Mouse (Mus musculus): ENCODE data around the gene Adipoq. TPM values are rescaled to one million over a fixed set of nuclear protein-coding genes. Genes with fewer than 3 reads are reported as not detected.

Adipoq gene
- polyA plus RNA-seq, 1 experiment from 2014 or later, result not detected

DNA sequence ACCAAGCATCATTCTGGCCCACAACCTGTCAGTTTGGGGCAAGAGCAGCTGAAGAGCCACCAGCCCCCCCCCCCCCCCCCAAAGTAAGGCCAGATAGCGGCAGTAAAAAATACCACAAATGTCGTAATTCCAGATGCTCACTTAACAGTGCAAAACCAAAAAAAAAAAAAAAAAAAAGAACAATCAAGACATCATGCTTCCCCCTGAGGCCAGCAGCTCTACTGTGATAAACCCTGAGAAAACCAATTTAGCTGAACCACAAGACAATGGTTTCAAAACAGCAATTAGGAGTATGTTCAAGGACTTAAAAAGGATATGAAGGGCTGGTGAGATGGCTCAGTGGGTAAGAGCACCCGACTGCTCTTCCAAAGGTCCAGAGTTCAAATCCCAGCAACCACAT is 15.8 kb downstream of the Adipoq start:
- no peak overlapping the region for H3K27ac ChIP-seq (ENCODE audit: low read depth)
- no peak for DNase-seq (ENCODE audit: low spot score)
- H3K9ac ChIP-seq (ENCODE audit: low read length), result no peak overlapping the region
- H3K36me3 ChIP-seq (ENCODE audit: control insufficient read depth, insufficient read depth, low read length), result no peaks in the 10 kb centered on the region
- H3K4me1 ChIP-seq (replicated peaks; ENCODE audit: control insufficient read depth, insufficient read depth, low read length), result no peaks in the 10 kb centered on the region
- WGBS, result 71% methylated on average over 3 of the region's 3 CpGs
- no peaks in the 10 kb centered on the region for H3K9me3 ChIP-seq (ENCODE audit: control insufficient read depth, low read length)
- no peak overlapping the region for H3K4me2 ChIP-seq (ENCODE audit: low read length)
- H3K27me3 ChIP-seq (replicated peaks; ENCODE audit: control insufficient read depth, insufficient read depth, low read length), result no peaks in the 10 kb centered on the region
- no peak overlapping the region for H3K4me3 ChIP-seq (ENCODE audit: low read depth, low read length)
- ATAC-seq (replicated peaks; ENCODE audit: low FRiP score, low TSS enrichment, low read depth), result no peak

DNA sequence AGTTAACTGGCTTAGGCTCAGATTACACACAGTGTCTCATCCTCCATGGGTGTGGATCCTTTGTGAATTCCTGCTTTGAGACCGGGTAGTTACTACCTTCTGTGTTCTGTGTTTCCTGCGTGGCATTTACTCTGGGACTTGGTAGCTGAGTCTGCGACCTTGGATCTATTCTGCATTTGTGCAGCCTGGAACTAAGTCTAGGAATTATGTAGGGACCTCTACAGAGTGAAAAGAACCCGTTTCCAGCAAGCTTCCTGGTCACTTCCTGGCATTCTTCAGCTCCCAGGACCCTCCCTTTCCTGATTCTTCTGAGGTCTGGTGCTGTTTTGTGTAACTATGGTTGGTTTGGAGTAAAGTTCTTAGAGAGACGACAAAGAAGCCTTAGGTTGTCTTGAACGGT is 18.1 kb downstream of the Adipoq start:
- Histone ChIP-seq H3K27ac (ENCODE audit: low read depth) (no peak overlapping the region), H3K9ac (ENCODE audit: low read length) (no peak overlapping the region), H3K9me3 (ENCODE audit: control insufficient read depth, low read length) (no peaks in the 10 kb centered on the region), H3K4me3 (ENCODE audit: low read depth, low read length) (no peak overlapping the region), H3K4me1 (replicated peaks; ENCODE audit: control insufficient read depth, insufficient read depth, low read length) (no peaks in the 10 kb centered on the region), H3K27me3 (replicated peaks; ENCODE audit: control insufficient read depth, insufficient read depth, low read length) (no peaks in the 10 kb centered on the region), H3K36me3 (ENCODE audit: control insufficient read depth, insufficient read depth, low read length) (no peaks in the 10 kb centered on the region), H3K4me2 (ENCODE audit: low read length) (no peak overlapping the region)
- 61% methylated on average over 6 of the region's 6 CpGs for WGBS
- DNase-seq (ENCODE audit: low spot score), result no peak
- ATAC-seq (replicated peaks; ENCODE audit: low FRiP score, low TSS enrichment, low read depth), result no peak

DNA sequence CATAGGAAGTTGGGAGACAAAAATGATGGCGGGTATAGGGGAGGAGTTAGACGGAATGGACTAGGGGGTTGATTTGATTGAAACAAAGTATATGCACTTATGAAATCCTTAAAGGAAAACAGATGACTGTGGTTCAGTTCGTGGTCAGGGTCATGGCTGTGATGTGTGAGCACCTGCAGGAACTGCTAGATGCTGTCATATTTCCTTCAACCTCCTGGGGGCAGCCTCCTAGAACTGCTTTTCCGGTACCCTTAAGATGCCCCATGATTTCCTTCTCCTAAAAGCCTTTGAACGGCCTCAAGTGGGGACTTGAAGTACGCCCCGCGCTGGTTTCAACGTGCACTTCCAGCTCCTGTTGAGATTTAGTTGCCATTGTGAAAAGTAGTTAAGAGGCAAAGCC is 19.1 kb downstream of the Adipoq start:
- Histone ChIP-seq H3K9ac (ENCODE audit: low read length) (no peak overlapping the region), H3K4me2 (ENCODE audit: low read length) (no peak overlapping the region), H3K4me3 (ENCODE audit: low read depth, low read length) (no peak overlapping the region), H3K9me3 (ENCODE audit: control insufficient read depth, low read length) (no peaks in the 10 kb centered on the region), H3K27me3 (replicated peaks; ENCODE audit: control insufficient read depth, insufficient read depth, low read length) (no peaks in the 10 kb centered on the region), H3K36me3 (ENCODE audit: control insufficient read depth, insufficient read depth, low read length) (no peaks in the 10 kb centered on the region), H3K4me1 (replicated peaks; ENCODE audit: control insufficient read depth, insufficient read depth, low read length) (no peaks in the 10 kb centered on the region), H3K27ac (ENCODE audit: low read depth) (no peak overlapping the region)
- DNase-seq (ENCODE audit: low spot score), result no peak
- 75% methylated on average over 9 of the region's 9 CpGs for WGBS
- ATAC-seq (replicated peaks; ENCODE audit: low FRiP score, low TSS enrichment, low read depth), result no peak

DNA sequence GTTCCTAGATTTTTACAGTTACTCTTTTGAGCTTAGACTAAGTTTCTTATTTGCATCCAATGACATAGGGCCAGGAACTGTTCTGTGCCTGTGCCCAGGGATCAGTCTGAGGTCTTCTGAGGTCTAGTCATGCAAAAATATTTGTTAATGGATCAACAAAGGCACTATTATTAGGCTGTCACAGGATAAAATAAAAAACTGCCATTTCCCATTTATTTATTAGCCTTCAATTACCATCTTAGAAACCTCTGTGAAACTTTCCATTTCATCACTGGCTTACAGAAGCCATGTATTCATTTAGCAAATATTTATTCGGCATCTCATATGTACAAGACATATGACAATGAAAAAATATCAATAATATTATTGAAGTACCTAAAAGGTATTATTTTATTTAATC is 20.3 kb downstream of the Adipoq start:
- Histone ChIP-seq H3K36me3 (ENCODE audit: control insufficient read depth, insufficient read depth, low read length) (no peaks in the 10 kb centered on the region), H3K4me2 (ENCODE audit: low read length) (no peak overlapping the region), H3K4me3 (ENCODE audit: low read depth, low read length) (no peak overlapping the region), H3K9ac (ENCODE audit: low read length) (no peak overlapping the region), H3K27me3 (replicated peaks; ENCODE audit: control insufficient read depth, insufficient read depth, low read length) (no peaks in the 10 kb centered on the region), H3K27ac (ENCODE audit: low read depth) (no peak overlapping the region), H3K9me3 (ENCODE audit: control insufficient read depth, low read length) (no peaks in the 10 kb centered on the region), H3K4me1 (replicated peaks; ENCODE audit: control insufficient read depth, insufficient read depth, low read length) (no peaks in the 10 kb centered on the region)
- ATAC-seq (replicated peaks; ENCODE audit: low FRiP score, low TSS enrichment, low read depth) (no peak), DNase-seq (ENCODE audit: low spot score) (no peak)
- 93% methylated on average over 1 of the region's 1 CpGs for WGBS

DNA sequence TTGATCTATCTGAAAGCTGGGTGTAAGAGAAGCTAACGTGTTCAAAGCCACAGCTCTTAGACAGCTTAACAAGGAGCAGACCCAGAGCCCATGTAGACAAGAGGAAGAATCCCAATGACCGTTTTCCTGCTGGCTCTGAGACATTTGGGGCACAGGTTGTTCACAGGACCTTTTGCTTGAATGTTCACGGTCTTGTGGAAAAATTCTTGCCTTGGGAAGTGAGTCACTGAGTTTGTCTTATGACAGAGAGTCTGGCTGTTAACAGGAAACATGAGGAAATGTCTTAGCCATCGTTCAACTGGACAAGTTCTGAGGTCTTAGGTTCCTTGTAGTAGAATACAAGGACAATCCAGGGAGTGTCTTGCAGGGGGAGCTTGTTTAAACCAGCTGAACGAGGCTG is 20.7 kb downstream of the Adipoq start:
- H3K27me3 ChIP-seq (replicated peaks; ENCODE audit: control insufficient read depth, insufficient read depth, low read length), result no peaks in the 10 kb centered on the region
- H3K4me1 ChIP-seq (replicated peaks; ENCODE audit: control insufficient read depth, insufficient read depth, low read length), result no peaks in the 10 kb centered on the region
- H3K27ac ChIP-seq (ENCODE audit: low read depth), result no peak overlapping the region
- H3K9me3 ChIP-seq (ENCODE audit: control insufficient read depth, low read length), result no peaks in the 10 kb centered on the region
- no peak for DNase-seq (ENCODE audit: low spot score)
- H3K4me3 ChIP-seq (ENCODE audit: low read depth, low read length), result no peak overlapping the region
- H3K9ac ChIP-seq (ENCODE audit: low read length), result no peak overlapping the region
- ATAC-seq (replicated peaks; ENCODE audit: low FRiP score, low TSS enrichment, low read depth), result no peak
- H3K4me2 ChIP-seq (ENCODE audit: low read length), result no peak overlapping the region
- 54% methylated on average over 5 of the region's 5 CpGs for WGBS
- no peaks in the 10 kb centered on the region for H3K36me3 ChIP-seq (ENCODE audit: control insufficient read depth, insufficient read depth, low read length)

DNA sequence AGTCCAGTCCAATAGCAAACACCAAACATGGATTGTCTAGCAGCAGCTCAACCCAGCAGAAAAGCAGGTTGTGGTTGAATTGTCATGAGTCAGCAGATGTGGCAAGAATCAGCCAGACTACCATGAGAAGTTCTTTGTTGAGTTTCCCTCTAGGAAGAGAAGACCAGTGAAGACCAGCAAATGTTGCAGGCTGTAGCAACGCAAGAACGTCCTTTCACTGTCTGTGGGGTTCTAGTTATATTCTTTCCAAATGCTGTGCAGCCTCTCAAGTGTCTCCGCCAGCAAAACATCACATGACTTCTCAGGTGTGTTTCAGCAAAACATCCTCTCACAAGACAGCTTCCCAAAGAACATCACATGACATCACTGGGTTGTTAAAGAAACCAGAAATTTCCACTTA is 24.5 kb downstream of the Adipoq start:
- no peaks in the 10 kb centered on the region for H3K4me1 ChIP-seq (replicated peaks; ENCODE audit: control insufficient read depth, insufficient read depth, low read length)
- no peak overlapping the region for H3K9ac ChIP-seq (ENCODE audit: low read length)
- H3K36me3 ChIP-seq (ENCODE audit: control insufficient read depth, insufficient read depth, low read length), result no peaks in the 10 kb centered on the region
- ATAC-seq (replicated peaks; ENCODE audit: low FRiP score, low TSS enrichment, low read depth) (no peak), DNase-seq (ENCODE audit: low spot score) (no peak)
- WGBS, result 88% methylated on average over 3 of the region's 3 CpGs
- no peaks in the 10 kb centered on the region for H3K9me3 ChIP-seq (ENCODE audit: control insufficient read depth, low read length)
- H3K27ac ChIP-seq (ENCODE audit: low read depth), result no peak overlapping the region
- no peaks in the 10 kb centered on the region for H3K27me3 ChIP-seq (replicated peaks; ENCODE audit: control insufficient read depth, insufficient read depth, low read length)
- H3K4me2 ChIP-seq (ENCODE audit: low read length), result no peak overlapping the region
- H3K4me3 ChIP-seq (ENCODE audit: low read depth, low read length), result no peak overlapping the region

DNA sequence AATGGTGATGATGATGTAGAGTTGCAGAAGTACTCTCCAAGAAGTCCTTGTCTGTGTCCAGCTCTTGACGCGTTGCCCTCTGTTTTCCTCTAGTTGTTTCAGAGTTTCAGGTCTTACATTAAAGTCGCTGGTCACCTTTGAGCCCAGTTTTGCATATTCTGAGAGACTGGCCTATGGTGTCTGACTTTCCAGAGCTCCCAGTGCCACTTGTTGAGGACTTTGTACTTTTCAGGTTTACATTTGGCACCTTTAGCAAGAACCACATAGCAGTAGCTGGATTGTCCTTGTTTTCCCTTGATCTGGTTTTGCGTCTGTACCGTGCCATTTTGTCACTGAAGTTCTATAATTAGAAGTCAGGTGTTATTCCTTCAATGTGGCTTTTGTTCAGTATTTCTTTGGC is 27.6 kb downstream of the Adipoq start:
- ATAC-seq (replicated peaks; ENCODE audit: low FRiP score, low TSS enrichment, low read depth), result no peak
- WGBS, result 88% methylated on average over 5 of the region's 5 CpGs
- H3K4me3 ChIP-seq (ENCODE audit: low read depth, low read length), result no peak overlapping the region

DNA sequence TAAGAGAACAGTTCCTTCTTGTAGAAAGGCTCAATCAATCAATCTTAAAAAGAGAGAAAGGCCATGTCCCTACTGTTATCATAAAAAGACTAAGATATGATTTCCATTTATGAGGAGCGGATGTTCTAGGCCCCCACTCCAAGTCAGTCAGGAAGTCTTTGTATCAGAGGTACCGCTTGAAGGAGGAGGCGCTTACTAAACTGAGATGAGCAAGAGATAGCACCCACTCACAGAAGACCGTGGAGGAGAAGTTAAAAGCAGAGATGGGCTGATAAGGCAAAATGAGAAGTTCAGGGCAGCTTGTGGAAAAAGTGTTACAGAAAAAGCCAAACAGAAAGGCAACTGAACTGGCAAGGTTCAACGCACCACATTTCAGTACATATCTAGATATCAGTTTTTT is 28.5 kb downstream of the Adipoq start:
- Histone ChIP-seq H3K36me3 (ENCODE audit: control insufficient read depth, insufficient read depth, low read length) (no peaks in the 10 kb centered on the region), H3K27me3 (replicated peaks; ENCODE audit: control insufficient read depth, insufficient read depth, low read length) (no peaks in the 10 kb centered on the region), H3K9ac (ENCODE audit: low read length) (no peak overlapping the region), H3K4me3 (ENCODE audit: low read depth, low read length) (no peak overlapping the region), H3K4me1 (replicated peaks; ENCODE audit: control insufficient read depth, insufficient read depth, low read length) (no peaks in the 10 kb centered on the region), H3K4me2 (ENCODE audit: low read length) (no peak overlapping the region), H3K9me3 (ENCODE audit: control insufficient read depth, low read length) (no peaks in the 10 kb centered on the region), H3K27ac (ENCODE audit: low read depth) (no peak overlapping the region)
- DNase-seq (ENCODE audit: low spot score), result no peak
- WGBS, result 87% methylated on average over 5 of the region's 5 CpGs
- no peak for ATAC-seq (replicated peaks; ENCODE audit: low FRiP score, low TSS enrichment, low read depth)

More for the DNA sequence above, 27.6 kb downstream of the Adipoq start:
- H3K9me3 ChIP-seq (ENCODE audit: control insufficient read depth, low read length), result no peaks in the 10 kb centered on the region
- no peaks in the 10 kb centered on the region for H3K36me3 ChIP-seq (ENCODE audit: control insufficient read depth, insufficient read depth, low read length)
- no peaks in the 10 kb centered on the region for H3K4me1 ChIP-seq (replicated peaks; ENCODE audit: control insufficient read depth, insufficient read depth, low read length)
- H3K4me2 ChIP-seq (ENCODE audit: low read length), result no peak overlapping the region
- no peak overlapping the region for H3K9ac ChIP-seq (ENCODE audit: low read length)
- DNase-seq (ENCODE audit: low spot score), result no peak
- H3K27me3 ChIP-seq (replicated peaks; ENCODE audit: control insufficient read depth, insufficient read depth, low read length), result no peaks in the 10 kb centered on the region
- H3K27ac ChIP-seq (ENCODE audit: low read depth), result no peak overlapping the region

DNA sequence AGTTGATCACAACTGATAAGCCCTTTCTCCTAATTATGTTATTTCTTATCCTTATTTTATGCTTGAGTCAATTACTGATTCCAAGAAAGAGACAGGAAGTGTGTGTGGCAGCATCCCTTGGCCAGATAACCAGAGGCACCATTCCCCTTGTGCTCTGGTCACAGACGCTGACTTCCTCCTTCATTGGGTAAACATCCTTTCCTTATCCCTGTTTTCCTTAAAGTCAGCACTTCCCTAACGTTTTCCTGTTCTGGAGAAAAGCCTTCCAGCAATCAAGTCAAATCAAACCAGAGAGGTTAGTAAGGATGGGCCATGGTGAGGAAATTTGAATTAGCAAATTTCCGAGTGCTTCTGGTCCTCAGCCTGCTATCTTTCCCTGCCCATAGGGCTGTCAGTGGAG is 29.6 kb downstream of the Adipoq start:
- no peak overlapping the region for H3K4me2 ChIP-seq (ENCODE audit: low read length)
- no peak overlapping the region for H3K4me3 ChIP-seq (ENCODE audit: low read depth, low read length)
- H3K27me3 ChIP-seq (replicated peaks; ENCODE audit: control insufficient read depth, insufficient read depth, low read length), result no peaks in the 10 kb centered on the region
- no peak for ATAC-seq (replicated peaks; ENCODE audit: low FRiP score, low TSS enrichment, low read depth)
- no peaks in the 10 kb centered on the region for H3K4me1 ChIP-seq (replicated peaks; ENCODE audit: control insufficient read depth, insufficient read depth, low read length)
- H3K9me3 ChIP-seq (ENCODE audit: control insufficient read depth, low read length), result no peaks in the 10 kb centered on the region
- 40% methylated on average over 3 of the region's 3 CpGs for WGBS
- H3K36me3 ChIP-seq (ENCODE audit: control insufficient read depth, insufficient read depth, low read length), result no peaks in the 10 kb centered on the region
- DNase-seq (ENCODE audit: low spot score), result no peak
- H3K9ac ChIP-seq (ENCODE audit: low read length), result no peak overlapping the region
- H3K27ac ChIP-seq (ENCODE audit: low read depth), result no peak overlapping the region

All from intestine, embryonic 14.5 days (tissue).